ENCODE assay signal across 12 mouse cellular contexts in genomic region chr4:8239699-8240098, GRCm38 (mm10). TPM values are rescaled to one million over a fixed set of nuclear protein-coding genes. Genes with fewer than 3 reads are reported as not detected.
DNase-seq lines count a peak whose midpoint lies in the region; ATAC-seq and TF ChIP-seq lines count a peak whose summit lies in the region.
"Had no signal": no experiment of that assay in that cellular context is flagged by ENCODE, and none has a peak within 500 bp of the region (broad histone marks: within the 10 kb centered on the region; RNA-seq: fewer than 3 reads in every experiment).

No protein-coding gene starts in this region.

- no peaks in the 10 kb centered on the region for H3K4me1 ChIP-seq in kidney, adult 2 months (ENCODE audit: control insufficient read depth, insufficient read depth, low read length)
- H3K4me1 ChIP-seq in intestine, embryonic 16.5 days (ENCODE audit: control insufficient read depth, insufficient read depth, low read length): 0 out of 2 replicates have a peak, but pooled peaks cover 3% of the 10 kb centered on the region
- no peaks in the 10 kb centered on the region for H3K4me1 ChIP-seq in liver, embryonic 15.5 days (replicated peaks)
- no peaks in the 10 kb centered on the region for H3K4me1 ChIP-seq in stomach, embryonic 14.5 days (ENCODE audit: control insufficient read depth, insufficient read depth, low read length)
- H3K4me1 ChIP-seq: heart, embryonic 10.5 days had no signal

- 71% methylated on average over 11 of the region's 11 CpGs for WGBS in kidney, adult 2 months
- 50% methylated on average over 11 of the region's 11 CpGs for WGBS in intestine, embryonic 16.5 days
- WGBS in liver, embryonic 15.5 days (ENCODE audit: insufficient replicate concordance): 60% methylated on average over 11 of the region's 11 CpGs
- WGBS in stomach, embryonic 14.5 days: 41% methylated on average over 11 of the region's 11 CpGs

- peak overlapping the region; percentile 95 for H3K4me2 ChIP-seq in intestine, embryonic 16.5 days (ENCODE audit: low read depth, low read length)
- peak overlapping the region; percentile 66; the same call in 1 of the 2 replicates for H3K4me2 ChIP-seq in liver, embryonic 15.5 days
- H3K4me2 ChIP-seq in stomach, embryonic 14.5 days (replicated peaks; ENCODE audit: low read depth, low read length): peak overlapping the region; percentile 96

- H3K4me3 ChIP-seq in kidney, adult 2 months (ENCODE audit: insufficient read depth, low read depth, low read length): no peak overlapping the region
- no peak overlapping the region for H3K4me3 ChIP-seq in intestine, embryonic 16.5 days (ENCODE audit: low read length)
- H3K4me3 ChIP-seq in liver, embryonic 15.5 days (replicated peaks): no peak overlapping the region
- no peak overlapping the region for H3K4me3 ChIP-seq in stomach, embryonic 14.5 days (ENCODE audit: low read depth, low read length)

- no peak for TF ChIP-seq CTCF in kidney, adult 2 months (conservative IDR thresholded peaks at IDR 0.05; ENCODE audit: insufficient read depth, insufficient read length, low read depth, low read length)

- ATAC-seq in intestine, embryonic 16.5 days: peak; percentile 22; the same call in 1 of the 2 replicates
- ATAC-seq in liver, embryonic 15.5 days (ENCODE audit: insufficient read depth): peak; percentile 76
- ATAC-seq in stomach, embryonic 14.5 days (ENCODE audit: insufficient number of reproducible peaks, insufficient read depth, low FRiP score, low read depth): no peak
- ATAC-seq: CD4-positive, CD25-positive, alpha-beta regulatory T cell, adult 4 months had no signal

- DNase-seq in kidney, adult 2 months: peak; percentile 3
- no peak for DNase-seq in kidney, postnatal 4 days
- no peak for DNase-seq in left cerebral cortex, postnatal 14 days (ENCODE audit: low spot score in 2 of 2)
- DNase-seq in testis, postnatal 14 days (ENCODE audit: low spot score): no peak
- DNase-seq: right cerebral cortex, adult 18-20 months had no signal

- H3K9ac ChIP-seq in intestine, embryonic 16.5 days (ENCODE audit: low read depth, low read length): no peak overlapping the region
- H3K9ac ChIP-seq in liver, embryonic 15.5 days: no peak overlapping the region
- no peak overlapping the region for H3K9ac ChIP-seq in stomach, embryonic 14.5 days (replicated peaks; ENCODE audit: low read depth, low read length)

- H3K27me3 ChIP-seq in kidney, adult 2 months (replicated peaks; ENCODE audit: control insufficient read depth, insufficient read depth, low read length): no peaks in the 10 kb centered on the region
- H3K27me3 ChIP-seq in intestine, embryonic 16.5 days (replicated peaks; ENCODE audit: control insufficient read depth, insufficient read depth, low read length): no peaks in the 10 kb centered on the region
- peaks cover 18% of the 10 kb centered on the region for H3K27me3 ChIP-seq in liver, embryonic 15.5 days
- no peaks in the 10 kb centered on the region for H3K27me3 ChIP-seq in stomach, embryonic 14.5 days (ENCODE audit: control insufficient read depth, insufficient read depth, low read length)
- H3K27me3 ChIP-seq: hindbrain, embryonic 15.5 days had no signal

- no peak overlapping the region for H3K27ac ChIP-seq in kidney, adult 2 months (ENCODE audit: insufficient read depth, low read depth, low read length)
- no peak overlapping the region for H3K27ac ChIP-seq in intestine, embryonic 16.5 days (ENCODE audit: low read length)
- H3K27ac ChIP-seq in liver, embryonic 15.5 days (replicated peaks): peak overlapping the region; percentile 51; the same call in 1 of the 2 replicates
- no peak overlapping the region for H3K27ac ChIP-seq in stomach, embryonic 14.5 days (ENCODE audit: low read length)
- H3K27ac ChIP-seq: hindbrain, embryonic 15.5 days had no signal

- no peaks in the 10 kb centered on the region for H3K9me3 ChIP-seq in intestine, embryonic 16.5 days (ENCODE audit: control insufficient read depth, low read length)
- no peaks in the 10 kb centered on the region for H3K9me3 ChIP-seq in liver, embryonic 15.5 days (replicated peaks)
- H3K9me3 ChIP-seq in stomach, embryonic 14.5 days (ENCODE audit: control insufficient read depth, low read depth, low read length): no peaks in the 10 kb centered on the region
- H3K9me3 ChIP-seq: heart, embryonic 10.5 days; hindbrain, embryonic 15.5 days had no signal

- intact Hi-C loops in left cerebral cortex, postnatal 14 days (cut with DNase I): no loop called here

- TF ChIP-seq POLR2A in kidney, adult 2 months (IDR thresholded peaks at IDR 0.05; ENCODE audit: low read depth, low read length): no peak

- H3K36me3 ChIP-seq in kidney, adult 2 months (ENCODE audit: control insufficient read depth, insufficient read depth, low read length): no peaks in the 10 kb centered on the region
- no peaks in the 10 kb centered on the region for H3K36me3 ChIP-seq in intestine, embryonic 16.5 days (ENCODE audit: control insufficient read depth, insufficient read depth, low read length)
- H3K36me3 ChIP-seq in liver, embryonic 15.5 days (replicated peaks): no peaks in the 10 kb centered on the region
- H3K36me3 ChIP-seq in stomach, embryonic 14.5 days (ENCODE audit: control insufficient read depth, insufficient read depth, low read length): no peaks in the 10 kb centered on the region
- H3K36me3 ChIP-seq: heart, embryonic 10.5 days; hindbrain, embryonic 15.5 days had no signal

RNA-seq across cellular contexts. Expression of gene Car8, which starts 0.9 kb away (rescaled TPM):
- polyA plus RNA-seq in kidney, adult 2 months (2012; rRNA removed): 1.6 and 2.1 TPM in 2 replicates
- polyA plus RNA-seq in intestine, embryonic 16.5 days (2015; fragmentation: Nextera tagmentation; extraction: Ambion mirVana): 54.2 TPM in 2 replicates
- polyA plus RNA-seq in liver, embryonic 15.5 days (2015; fragmentation: Nextera tagmentation; extraction: Ambion mirVana): 5.4 and 7.5 TPM in 2 replicates
- 8.9 and 11.6 TPM in 2 replicates for polyA plus RNA-seq in stomach, embryonic 14.5 days (2014; fragmentation: Nextera tagmentation; extraction: Ambion mirVana)
- 10 to 100 TPM; 11.0 to 13.4 TPM for total RNA-seq in left cerebral cortex, postnatal 14 days (2021)
- polyA plus RNA-seq: CD4-positive, CD25-positive, alpha-beta regulatory T cell, adult 4 months; erythroblast, embryonic 14.5 days had no signal
